Mouse (Mus musculus): ENCODE results near the gene Ptpn14.

Ptpn14 gene

GRCm38 (mm10) chr1:189917126-189917500 lies 189.0 kb downstream of the Ptpn14 start:
- DNase-seq, result no peak

GRCm38 (mm10) chr1:189919756-189920155 lies 191.7 kb downstream of the Ptpn14 start:
- DNase-seq, result no peak

GRCm38 (mm10) chr1:189920701-189921567 lies 192.9 kb downstream of the Ptpn14 start:
- DNase-seq, result no peak

- DNase-seq, result no peak
These were observed 193.4 kb downstream of the Ptpn14 start for GRCm38 (mm10) chr1:189921568-189921817.

GRCm38 (mm10) chr1:189921818-189922592 lies 193.9 kb downstream of the Ptpn14 start, which contains the start of gene Smyd2:
Gene Smyd2 (minus strand): TSS chr1:189922363.
- peak; percentile 70 for DNase-seq

GRCm38 (mm10) chr1:189922721-189923120 lies 194.7 kb downstream of the Ptpn14 start:
- peak; percentile 72 for DNase-seq

- no peak for DNase-seq
These were observed 195.1 kb downstream of the Ptpn14 start for GRCm38 (mm10) chr1:189923157-189923556.

GRCm38 (mm10) chr1:189923871-189924568 lies 196.0 kb downstream of the Ptpn14 start:
- DNase-seq, result no peak

- no peak for DNase-seq
These were observed 198.2 kb downstream of the Ptpn14 start for GRCm38 (mm10) chr1:189926279-189926678.

All from kidney, adult 11 months (tissue).